Mouse (Mus musculus) lung, postnatal 0 days (tissue): ENCODE data around the gene Zfp13. TPM values are rescaled to one million over a fixed set of nuclear protein-coding genes. Genes with fewer than 3 reads are reported as not detected.

Experiments
- ATAC-seq: fragments of 200-750 bp; cut with Nextera tagmentation; 2 replicates; pipeline ENCODE4 v1.8.0; 2017; ENCODE audit warnings: moderate library complexity
- DNase-seq: peaks from one replicate; pipeline ENCODE4 v3.0.0-alpha.2; 2016; ENCODE audit warnings: low spot score
- H3K27ac ChIP-seq: fragments of 300-500 bp; sonication (generic); 2 replicates; pipeline ENCODE4 v1.5.1; 2014; ENCODE audit warnings: antibody characterized with exemption, mild to moderate bottlenecking, low read length, mixed read lengths
- H3K27me3 ChIP-seq: fragments of 300-500 bp; sonication (generic); replicated peaks from 2 replicates; pipeline ENCODE4 v1.6.1; 2014; ENCODE audit warnings: low read length, mixed read lengths; ENCODE audit not compliant: insufficient read depth
- H3K36me3 ChIP-seq: fragments of 300-500 bp; sonication (generic); 2 replicates; pipeline ENCODE4 v1.6.1; 2014; ENCODE audit warnings: low read length, mixed read lengths; ENCODE audit not compliant: insufficient read depth
- H3K4me1 ChIP-seq: fragments of 300-500 bp; sonication (generic); 2 replicates; pipeline ENCODE4 v1.6.1; 2014; ENCODE audit warnings: antibody characterized with exemption, low read depth, low read length, mixed read lengths; ENCODE audit not compliant: insufficient read depth
- H3K4me2 ChIP-seq: fragments of 300-500 bp; sonication (generic); replicated peaks from 2 replicates; pipeline ENCODE4 v1.6.1; 2014; ENCODE audit warnings: low read depth, mild to moderate bottlenecking, low read length, moderate library complexity, mixed read lengths
- H3K4me3 ChIP-seq: fragments of 300-500 bp; sonication (generic); 2 replicates; pipeline ENCODE4 v1.5.1; 2014; ENCODE audit warnings: low read depth, low read length
- H3K9ac ChIP-seq: fragments of 300-500 bp; sonication (generic); replicated peaks from 2 replicates; pipeline ENCODE4 v1.6.1; 2014; ENCODE audit warnings: low read depth, mild to moderate bottlenecking
- H3K9me3 ChIP-seq: fragments of 300-500 bp; sonication (generic); 2 replicates; pipeline ENCODE4 v1.6.1; 2016; ENCODE audit warnings: low read length, mixed read lengths
- CTCF ChIP-seq: IDR thresholded peaks from 2 replicates; pipeline ENCODE4 v1.5.1; 2016; ENCODE audit warnings: antibody characterized with exemption, mild to moderate bottlenecking
- EP300 ChIP-seq: IDR thresholded peaks from 2 replicates; pipeline ENCODE4 v1.6.1; 2016; ENCODE audit warnings: antibody characterized with exemption, mild to moderate bottlenecking, control low read depth
- WGBS: fragments of 180-500 bp; shearing (Covaris S2); extraction: QIAGEN DNeasy Blood & Tissue Kit; methylation state at CpG from one replicate; pipeline ENCODE4 v1.1.7; 2014; 5-methylcytosine and 5-hydroxymethylcytosine counted together
- polyA plus RNA-seq: library from polyadenylated mRNA; unstranded; fragments of >200 nt; fragmentation: Nextera tagmentation; extraction: Ambion mirVana; gene quantifications from 2 replicates; pipeline ENCODE4 v1.2.1, GENCODE M21; 2015

Zfp13 gene
- polyA plus RNA-seq, 1 experiment from 2014 or later = 5.5 TPM

DNA sequence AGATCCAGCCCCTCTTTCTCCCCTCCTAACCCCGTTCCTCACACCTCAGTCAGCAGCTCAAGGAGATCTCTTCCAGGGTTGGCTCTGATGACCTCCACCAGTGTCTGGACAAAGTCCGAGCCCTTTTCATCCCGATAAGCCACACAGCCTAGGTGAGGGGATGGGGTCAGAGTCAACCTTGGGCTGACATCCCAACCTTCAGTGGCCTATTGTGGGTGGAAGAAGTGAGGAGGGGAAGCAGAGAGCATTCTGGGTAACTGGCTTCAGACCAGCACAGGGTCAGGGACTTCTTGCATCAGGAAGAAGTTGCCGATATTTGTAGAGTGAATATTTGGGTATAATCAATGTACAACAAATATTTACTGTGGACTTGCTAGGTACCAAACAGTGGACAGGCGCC is 47.3 kb downstream of the Zfp13 start:
- Histone ChIP-seq H3K4me2 (no peak overlapping the region), H3K4me1 (no peaks in the 10 kb centered on the region; the same call in 1 of the 2 replicates), H3K9ac (no peak overlapping the region), H3K36me3 (peaks cover 2% of the 10 kb centered on the region), H3K9me3 (no peaks in the 10 kb centered on the region), H3K27ac (no peak overlapping the region), H3K4me3 (no peak overlapping the region), H3K27me3 (no peaks in the 10 kb centered on the region)
- 54% methylated on average over 5 of the region's 5 CpGs for WGBS
- DNase-seq (no peak), ATAC-seq (no peak)
- TF ChIP-seq CTCF (no peak), EP300 (no peak)

DNA sequence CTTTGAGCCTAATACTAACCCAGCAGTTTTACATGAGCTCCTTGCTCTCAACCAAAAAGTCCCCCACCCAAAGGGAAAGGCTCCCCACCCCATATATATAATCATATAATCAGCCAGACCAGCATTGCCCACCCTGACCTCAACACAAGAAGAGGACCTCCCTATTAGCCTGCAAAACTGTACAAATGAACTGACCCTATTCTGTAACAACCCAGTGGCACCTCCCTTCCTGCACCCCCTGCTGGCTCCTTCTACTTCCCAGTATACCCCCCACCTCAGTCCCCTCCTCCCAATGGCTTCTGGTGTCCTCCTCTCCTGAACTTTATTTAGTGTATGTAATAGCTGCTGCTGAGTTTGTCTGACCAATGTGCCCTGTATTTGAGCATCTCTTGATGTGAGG is 47.9 kb downstream of the Zfp13 start:
- H3K4me3 ChIP-seq = no peak overlapping the region
- peak overlapping the region; percentile 68; the same call in 1 of the 2 replicates for H3K4me2 ChIP-seq
- TF ChIP-seq EP300 = no peak
- TF ChIP-seq CTCF = peak; percentile 15; the same call in 1 of the 2 replicates
- no peak overlapping the region for H3K27ac ChIP-seq
- H3K9me3 ChIP-seq = no peaks in the 10 kb centered on the region
- no peaks in the 10 kb centered on the region for H3K27me3 ChIP-seq
- ATAC-seq = no peak
- DNase-seq = no peak
- H3K36me3 ChIP-seq = no peaks in the 10 kb centered on the region
- no peak overlapping the region for H3K9ac ChIP-seq
- H3K4me1 ChIP-seq = no peaks in the 10 kb centered on the region; the same call in 1 of the 2 replicates

DNA sequence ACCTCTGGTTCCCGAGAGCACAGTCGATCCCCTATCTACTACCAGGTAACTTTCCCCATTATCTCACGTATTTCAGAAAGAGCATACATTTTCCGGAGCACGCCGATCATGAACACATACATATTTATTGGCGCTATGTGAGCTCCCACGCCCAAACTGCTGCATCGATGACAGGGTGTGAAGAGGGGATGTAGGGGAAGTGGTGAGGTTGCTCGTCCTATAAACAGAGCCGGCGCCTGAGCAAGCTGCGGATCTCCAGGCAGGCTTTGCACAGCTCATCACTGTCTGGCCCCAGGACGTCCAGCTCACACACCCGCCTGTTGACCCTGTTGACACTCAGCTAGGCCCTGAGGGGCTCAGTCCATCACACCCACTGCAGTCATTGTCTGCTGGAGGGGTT is 48.4 kb downstream of the Zfp13 start:
- peak overlapping the region; percentile 51 for H3K9ac ChIP-seq
- WGBS = under 1% methylated on average over 15 of the region's 15 CpGs
- peak overlapping the region; percentile 61 for H3K4me3 ChIP-seq
- DNase-seq (peak; percentile 55), ATAC-seq (no peak)
- TF ChIP-seq CTCF = no peak
- no peak for TF ChIP-seq EP300
- peak overlapping the region; percentile 80 for H3K27ac ChIP-seq
- H3K27me3 ChIP-seq = no peaks in the 10 kb centered on the region
- H3K36me3 ChIP-seq = no peaks in the 10 kb centered on the region
- H3K9me3 ChIP-seq = no peaks in the 10 kb centered on the region
- H3K4me1 ChIP-seq = no peaks in the 10 kb centered on the region; the same call in 1 of the 2 replicates
- H3K4me2 ChIP-seq = peak overlapping the region; percentile 68

DNA sequence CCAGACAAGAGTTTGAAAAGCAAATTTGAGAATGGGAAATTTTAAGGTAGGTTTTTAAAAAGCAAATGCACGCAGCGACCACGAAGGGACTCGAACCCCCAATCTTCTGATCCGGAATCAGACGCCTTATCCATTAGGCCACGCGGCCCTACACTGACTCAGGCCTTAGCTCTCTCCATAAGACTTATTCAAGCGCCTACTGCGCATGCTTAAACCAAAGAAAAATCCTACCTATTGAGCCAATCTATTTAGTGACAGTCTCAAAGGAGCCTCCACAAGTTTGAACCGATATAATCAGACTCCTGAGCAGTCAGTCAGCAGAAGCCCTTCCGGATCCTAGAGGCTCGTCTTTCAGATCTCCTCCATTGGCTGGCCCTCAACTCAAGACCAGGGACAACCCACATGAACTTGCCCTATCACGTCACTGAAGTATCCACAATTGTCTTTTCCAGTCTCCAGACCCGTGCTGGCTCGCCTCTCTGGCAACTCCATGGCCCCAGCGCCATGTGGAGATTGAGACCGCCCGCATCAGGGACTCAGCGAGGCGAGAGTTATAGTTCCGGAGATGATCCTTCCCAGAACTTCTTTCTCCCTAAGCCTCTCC is 49.0 kb downstream of the Zfp13 start:
- ATAC-seq = peak; percentile 78

DNA sequence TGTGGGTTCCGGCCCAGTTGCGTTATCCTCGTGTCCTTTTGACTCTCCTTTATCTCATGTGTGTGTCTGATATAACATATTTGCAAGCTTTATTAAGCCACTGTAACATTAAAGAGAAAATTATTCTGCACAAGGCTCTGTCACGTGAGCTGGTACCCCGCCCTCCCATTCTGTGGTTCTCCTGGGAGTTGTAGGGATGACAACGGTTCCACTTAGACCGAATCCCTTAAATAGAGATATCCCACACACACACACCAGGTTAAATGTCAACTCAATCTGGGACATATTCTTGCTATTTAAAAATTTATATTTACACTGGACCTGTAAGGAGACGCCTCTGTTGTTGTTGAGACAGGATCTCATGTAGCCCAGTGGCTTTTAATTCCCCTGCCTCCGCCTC is 49.8 kb downstream of the Zfp13 start:
- no peak overlapping the region for H3K9ac ChIP-seq
- no peak overlapping the region for H3K27ac ChIP-seq
- H3K27me3 ChIP-seq = no peaks in the 10 kb centered on the region
- WGBS = 8% methylated on average over 9 of the region's 9 CpGs
- H3K4me3 ChIP-seq = peak overlapping the region; percentile 61
- DNase-seq (no peak), ATAC-seq (no peak)
- no peaks in the 10 kb centered on the region for H3K36me3 ChIP-seq
- no peaks in the 10 kb centered on the region for H3K9me3 ChIP-seq
- TF ChIP-seq CTCF (no peak), EP300 (no peak)
- peak overlapping the region; percentile 68 for H3K4me2 ChIP-seq
- H3K4me1 ChIP-seq = no peaks in the 10 kb centered on the region; the same call in 1 of the 2 replicates

More for the DNA sequence above, 49.0 kb downstream of the Zfp13 start:
- peak overlapping the region; percentile 61 for H3K4me3 ChIP-seq
- TF ChIP-seq CTCF (no peak), EP300 (no peak)
- H3K9ac ChIP-seq = peak overlapping the region; percentile 51
- H3K4me1 ChIP-seq = no peaks in the 10 kb centered on the region; the same call in 1 of the 2 replicates
- H3K27me3 ChIP-seq = no peaks in the 10 kb centered on the region
- peak overlapping the region; percentile 80 for H3K27ac ChIP-seq
- H3K9me3 ChIP-seq = no peaks in the 10 kb centered on the region
- DNase-seq = peak; percentile 92
- peak overlapping the region; percentile 68 for H3K4me2 ChIP-seq
- H3K36me3 ChIP-seq = no peaks in the 10 kb centered on the region
- WGBS = 0% methylated on average over 22 of the region's 22 CpGs

DNA sequence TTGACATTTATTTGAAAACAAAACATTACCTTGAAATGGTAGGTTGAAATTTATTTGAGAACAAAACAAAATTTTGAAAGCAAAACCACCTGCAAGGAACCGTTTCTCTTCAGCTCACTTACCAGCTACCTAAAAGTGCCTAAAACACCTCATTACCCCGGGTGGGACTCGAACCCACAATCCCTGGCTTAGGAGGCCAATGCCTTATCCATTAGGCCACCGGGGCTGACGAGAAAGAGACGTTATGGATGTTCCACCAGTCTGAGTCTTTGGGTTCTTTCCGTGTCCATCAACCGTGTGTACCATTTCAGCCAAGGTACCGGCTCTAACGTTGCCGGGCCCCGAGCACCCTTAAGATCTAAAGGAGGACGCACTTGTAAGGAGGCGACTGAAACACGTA is 50.7 kb downstream of the Zfp13 start:
- Histone ChIP-seq H3K9me3 (no peaks in the 10 kb centered on the region), H3K27ac (no peak overlapping the region; the same call in 1 of the 2 replicates), H3K4me3 (peak overlapping the region; percentile 61), H3K4me1 (no peaks in the 10 kb centered on the region; the same call in 1 of the 2 replicates), H3K9ac (no peak overlapping the region), H3K4me2 (peak overlapping the region; percentile 68), H3K27me3 (no peaks in the 10 kb centered on the region), H3K36me3 (no peaks in the 10 kb centered on the region)
- TF ChIP-seq EP300 (no peak), CTCF (no peak)
- WGBS = 1% methylated on average over 15 of the region's 15 CpGs
- peak; percentile 70 for DNase-seq
- ATAC-seq = no peak
